Mouse (Mus musculus) embryonic facial prominence, embryonic 14.5 days (tissue): ENCODE measurements around the gene Atp1b3. TPM values are rescaled to one million over a fixed set of nuclear protein-coding genes. Genes with fewer than 3 reads are reported as not detected.

Experiments used
- ATAC-seq: fragments of 200-750 bp; cut with Nextera tagmentation; 2 replicates; pipeline ENCODE4 v1.8.0; 2017; ENCODE audit warnings: low read depth, moderate number of reproducible peaks, moderate TSS enrichment
- DNase-seq: peaks from one replicate; pipeline ENCODE4 v3.0.0-alpha.2; 2015; ENCODE audit warnings: low spot score
- H3K27ac ChIP-seq: fragments of 300-500 bp; sonication (generic); replicated peaks from 2 replicates; pipeline ENCODE4 v1.5.1; 2014; ENCODE audit warnings: low read depth, mild to moderate bottlenecking, low read length, moderate library complexity
- H3K27me3 ChIP-seq: fragments of 300-500 bp; sonication (generic); replicated peaks from 2 replicates; pipeline ENCODE4 v1.6.1; 2014; ENCODE audit warnings: low read length; ENCODE audit not compliant: control insufficient read depth, insufficient read depth
- H3K36me3 ChIP-seq: fragments of 300-500 bp; sonication (generic); 2 replicates; pipeline ENCODE4 v1.6.1; 2014; ENCODE audit warnings: low read length, mixed read lengths; ENCODE audit not compliant: control insufficient read depth, insufficient read depth
- H3K4me1 ChIP-seq: fragments of 300-500 bp; sonication (generic); 2 replicates; pipeline ENCODE4 v1.6.1; 2014; ENCODE audit warnings: antibody characterized with exemption, low read length; ENCODE audit not compliant: control insufficient read depth, insufficient read depth
- H3K4me2 ChIP-seq: fragments of 300-500 bp; sonication (generic); 2 replicates; pipeline ENCODE4 v1.6.1; 2014; ENCODE audit warnings: low read depth, mild to moderate bottlenecking, low read length, moderate library complexity, mixed read lengths
- H3K4me3 ChIP-seq: fragments of 300-500 bp; sonication (generic); 2 replicates; pipeline ENCODE4 v1.5.1; 2014; ENCODE audit warnings: low read depth, mild to moderate bottlenecking, low read length
- H3K9ac ChIP-seq: fragments of 300-500 bp; sonication (generic); 2 replicates; pipeline ENCODE4 v1.6.1; 2014; ENCODE audit warnings: low read depth, mild to moderate bottlenecking, low read length, moderate library complexity, mixed read lengths
- H3K9me3 ChIP-seq: fragments of 300-500 bp; sonication (generic); 2 replicates; pipeline ENCODE4 v1.6.1; 2016; ENCODE audit warnings: low read length; ENCODE audit not compliant: control insufficient read depth
- WGBS: fragments of 180-500 bp; shearing (Covaris S2); extraction: QIAGEN DNeasy Blood & Tissue Kit; methylation state at CpG from one replicate; pipeline ENCODE4 v1.1.7; 2014; 5-methylcytosine and 5-hydroxymethylcytosine counted together
- polyA plus RNA-seq: library from polyadenylated mRNA; unstranded; fragments of >200 nt; fragmentation: Nextera tagmentation; extraction: Ambion mirVana; gene quantifications from 2 replicates; pipeline ENCODE4 v1.2.1, GENCODE M21; 2014

Gene Atp1b3
- polyA plus RNA-seq, 1 experiment from 2014 or later = 157 TPM

- Histone ChIP-seq H3K9me3 (no peaks in the 10 kb centered on the region), H3K4me2 (no peak overlapping the region), H3K36me3 (no peaks in the 10 kb centered on the region), H3K4me1 (peaks cover 5% of the 10 kb centered on the region; the same call in 1 of the 2 replicates), H3K27me3 (no peaks in the 10 kb centered on the region), H3K9ac (no peak overlapping the region), H3K4me3 (no peak overlapping the region), H3K27ac (no peak overlapping the region)
- 72% methylated on average over 2 of the region's 2 CpGs for WGBS
- no peak for DNase-seq
- no peak for ATAC-seq
These were observed 29.5 kb upstream of the Atp1b3 start for GRCm38 (mm10) chr9:96393731-96394235.

DNA sequence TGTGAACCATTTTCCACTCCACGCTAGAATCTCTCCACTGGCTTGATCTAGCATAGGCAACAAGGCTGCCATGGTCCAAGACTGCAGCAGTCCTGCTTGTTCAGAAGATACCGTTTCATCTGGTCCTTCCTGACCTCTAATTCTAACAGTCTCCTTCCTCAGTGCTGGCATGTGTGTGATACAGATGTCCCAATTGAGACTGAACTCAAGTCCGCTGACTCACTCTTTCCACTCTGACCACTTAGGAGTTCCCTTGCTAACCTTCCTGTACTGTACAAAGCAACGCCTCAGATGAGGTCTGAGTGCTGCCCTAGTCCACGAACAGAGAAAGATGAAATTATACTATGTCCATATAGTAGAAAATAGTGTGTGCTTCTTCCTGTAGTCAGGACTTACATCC lies 28.9 kb upstream of the Atp1b3 start:
- H3K4me1 ChIP-seq = no peaks in the 10 kb centered on the region; the same call in 1 of the 2 replicates
- no peak overlapping the region for H3K4me2 ChIP-seq
- no peaks in the 10 kb centered on the region for H3K27me3 ChIP-seq
- ATAC-seq (no peak), DNase-seq (no peak)
- H3K9me3 ChIP-seq = no peaks in the 10 kb centered on the region
- no peak overlapping the region for H3K4me3 ChIP-seq
- no peak overlapping the region for H3K9ac ChIP-seq
- 85% methylated on average over 5 of the region's 5 CpGs for WGBS
- H3K36me3 ChIP-seq = no peaks in the 10 kb centered on the region
- H3K27ac ChIP-seq = no peak overlapping the region

- Histone ChIP-seq H3K9ac (no peak overlapping the region), H3K36me3 (no peaks in the 10 kb centered on the region), H3K4me1 (no peaks in the 10 kb centered on the region), H3K27ac (no peak overlapping the region), H3K27me3 (no peaks in the 10 kb centered on the region), H3K4me2 (no peak overlapping the region), H3K4me3 (no peak overlapping the region), H3K9me3 (no peaks in the 10 kb centered on the region)
- no peak for ATAC-seq
- 78% methylated on average over 1 of the region's 1 CpGs for WGBS
- DNase-seq = no peak
These were observed 27.7 kb upstream of the Atp1b3 start for GRCm38 (mm10) chr9:96391921-96392320.

DNA sequence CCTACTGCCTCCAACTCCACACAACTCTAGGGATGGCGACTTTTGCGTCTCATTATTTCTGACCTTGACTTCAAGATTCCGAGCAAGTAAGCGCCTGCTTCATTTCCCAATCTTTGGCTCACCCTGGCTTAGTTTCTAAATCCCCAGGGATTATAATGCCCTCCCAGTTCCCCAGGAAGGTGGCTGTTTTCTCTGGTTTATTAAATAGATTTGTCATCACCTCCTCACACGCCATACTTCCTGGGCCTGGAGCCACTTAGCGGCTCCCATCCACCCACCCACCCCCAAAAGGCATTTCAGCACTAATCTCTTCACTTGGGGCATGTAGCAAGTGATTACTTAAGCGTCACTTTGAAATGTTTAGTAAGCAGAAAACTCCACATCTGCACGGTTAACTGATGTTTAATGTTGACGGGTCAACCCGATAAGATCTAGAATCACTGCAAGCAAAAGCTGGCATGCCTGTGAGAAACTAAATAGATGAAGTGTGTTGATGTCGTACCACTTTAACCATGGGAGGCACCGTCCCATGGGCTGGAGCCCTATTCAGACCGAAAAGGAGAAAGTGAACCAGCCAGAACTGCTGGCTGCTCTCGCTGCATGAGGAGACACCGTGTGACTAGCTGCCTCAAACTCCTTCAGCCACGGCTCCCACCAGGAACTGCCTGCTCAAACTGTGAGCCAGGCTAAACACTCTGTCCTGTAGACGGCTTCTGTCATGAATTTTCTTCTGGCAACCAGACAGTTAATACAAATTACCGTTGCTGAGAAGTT lies 19.7 kb upstream of the Atp1b3 start:
- no peaks in the 10 kb centered on the region for H3K9me3 ChIP-seq

GRCm38 (mm10) chr9:96382756-96383155 lies 18.5 kb upstream of the Atp1b3 start:
- Histone ChIP-seq H3K9ac (no peak overlapping the region), H3K4me1 (peaks cover 8% of the 10 kb centered on the region; the same call in 1 of the 2 replicates), H3K27ac (no peak overlapping the region), H3K4me3 (no peak overlapping the region), H3K4me2 (no peak overlapping the region), H3K36me3 (no peaks in the 10 kb centered on the region), H3K27me3 (no peaks in the 10 kb centered on the region), H3K9me3 (no peaks in the 10 kb centered on the region)
- ATAC-seq = no peak
- WGBS = 74% methylated on average over 4 of the region's 4 CpGs
- no peak for DNase-seq

More for the DNA sequence above, 19.7 kb upstream of the Atp1b3 start:
- no peaks in the 10 kb centered on the region for H3K36me3 ChIP-seq
- no peak overlapping the region for H3K4me3 ChIP-seq
- WGBS = 45% methylated on average over 18 of the region's 18 CpGs
- no peaks in the 10 kb centered on the region for H3K27me3 ChIP-seq
- DNase-seq = peak; percentile 52
- H3K4me2 ChIP-seq = no peak overlapping the region
- H3K9ac ChIP-seq = no peak overlapping the region
- H3K27ac ChIP-seq = no peak overlapping the region
- peaks cover 8% of the 10 kb centered on the region; the same call in 1 of the 2 replicates for H3K4me1 ChIP-seq
- ATAC-seq = peak; percentile 42

DNA sequence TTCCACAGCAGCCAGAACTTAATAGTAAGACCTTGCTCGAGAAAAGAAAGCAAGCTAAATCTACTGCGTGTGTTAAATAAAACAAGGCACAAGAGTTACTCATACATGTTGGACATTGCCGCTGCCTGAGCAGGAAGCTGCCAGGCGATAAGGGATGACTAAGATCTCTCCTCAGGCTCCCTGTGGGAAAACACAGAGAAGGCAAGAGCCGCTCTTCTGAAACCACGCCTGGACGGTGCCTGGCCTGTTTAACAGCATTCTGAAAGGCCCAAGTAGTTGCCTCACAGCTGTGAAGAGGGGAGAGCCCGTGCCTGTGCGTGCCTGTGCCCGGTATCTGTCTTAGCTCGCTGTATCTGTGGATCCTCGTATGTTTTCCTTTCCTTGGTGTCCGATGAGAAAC lies 17.2 kb upstream of the Atp1b3 start:
- H3K9me3 ChIP-seq = no peaks in the 10 kb centered on the region
- 58% methylated on average over 13 of the region's 13 CpGs for WGBS
- H3K4me1 ChIP-seq = peaks cover 8% of the 10 kb centered on the region; the same call in 1 of the 2 replicates
- no peak overlapping the region for H3K9ac ChIP-seq
- H3K4me2 ChIP-seq = no peak overlapping the region
- no peak overlapping the region for H3K27ac ChIP-seq
- no peaks in the 10 kb centered on the region for H3K36me3 ChIP-seq
- no peak overlapping the region for H3K4me3 ChIP-seq
- peak; percentile 45; the same call in 1 of the 2 replicates for ATAC-seq
- peak; percentile 73 for DNase-seq
- H3K27me3 ChIP-seq = no peaks in the 10 kb centered on the region

DNA sequence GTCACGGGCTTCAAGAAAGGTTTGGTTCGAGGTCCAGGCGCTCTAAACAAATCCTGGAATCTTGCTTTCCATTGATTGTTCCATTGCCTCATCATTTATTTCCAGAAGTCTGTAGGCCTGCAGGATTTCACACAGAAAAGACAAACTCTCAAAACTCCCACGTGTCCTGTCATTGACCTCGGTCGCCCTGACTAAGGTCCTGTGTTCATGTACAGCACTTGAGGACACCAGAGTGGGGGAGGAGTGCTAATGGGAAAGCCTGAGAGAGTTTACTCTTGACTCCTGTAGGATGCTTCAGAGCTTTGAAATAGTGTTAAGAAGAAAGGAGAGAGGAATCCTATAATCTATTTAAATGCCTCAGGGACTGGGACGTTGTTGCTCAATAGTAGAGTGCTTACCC lies 15.3 kb upstream of the Atp1b3 start:
- ATAC-seq = no peak
- Histone ChIP-seq H3K4me3 (no peak overlapping the region), H3K27ac (no peak overlapping the region), H3K9me3 (no peaks in the 10 kb centered on the region), H3K4me1 (no peaks in the 10 kb centered on the region), H3K36me3 (no peaks in the 10 kb centered on the region), H3K9ac (no peak overlapping the region), H3K4me2 (no peak overlapping the region), H3K27me3 (no peaks in the 10 kb centered on the region)
- 65% methylated on average over 7 of the region's 7 CpGs for WGBS
- DNase-seq = no peak

- H3K4me1 ChIP-seq = no peaks in the 10 kb centered on the region
- no peaks in the 10 kb centered on the region for H3K36me3 ChIP-seq
- ATAC-seq = peak; percentile 67; the same call in 1 of the 2 replicates
- no peaks in the 10 kb centered on the region for H3K9me3 ChIP-seq
- H3K27me3 ChIP-seq = no peaks in the 10 kb centered on the region
- H3K27ac ChIP-seq = no peak overlapping the region
- WGBS = 57% methylated on average over 5 of the region's 5 CpGs
- H3K4me2 ChIP-seq = no peak overlapping the region
- DNase-seq = peak; percentile 48
- H3K4me3 ChIP-seq = no peak overlapping the region
- no peak overlapping the region for H3K9ac ChIP-seq
These were observed 14.5 kb upstream of the Atp1b3 start for GRCm38 (mm10) chr9:96378747-96379146.

DNA sequence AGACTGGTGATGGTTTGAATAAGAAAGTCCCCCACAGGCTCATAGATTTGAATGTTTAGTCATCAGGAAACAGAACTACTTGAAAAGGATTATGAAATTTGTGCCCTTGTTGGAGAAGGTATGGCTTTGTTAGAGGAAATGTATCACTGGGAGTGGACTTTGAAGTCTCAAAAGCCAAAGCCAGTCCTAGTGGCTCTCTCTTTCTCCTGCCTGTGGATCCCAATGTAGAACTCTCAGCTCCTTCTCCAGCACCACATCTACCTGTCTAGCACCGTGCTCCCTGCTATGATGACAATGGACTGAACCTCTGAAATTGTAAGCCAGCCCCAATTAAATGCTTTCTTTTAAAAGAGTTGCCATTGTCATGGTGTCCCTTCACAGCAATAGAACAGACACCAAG lies 12.9 kb upstream of the Atp1b3 start:
- H3K27me3 ChIP-seq = no peaks in the 10 kb centered on the region
- H3K9me3 ChIP-seq = no peaks in the 10 kb centered on the region
- no peak overlapping the region for H3K27ac ChIP-seq
- 83% methylated on average over 1 of the region's 1 CpGs for WGBS
- no peak overlapping the region for H3K9ac ChIP-seq
- DNase-seq (no peak), ATAC-seq (no peak)
- no peaks in the 10 kb centered on the region for H3K4me1 ChIP-seq
- no peak overlapping the region for H3K4me2 ChIP-seq
- no peak overlapping the region for H3K4me3 ChIP-seq
- H3K36me3 ChIP-seq = no peaks in the 10 kb centered on the region
